Mouse (Mus musculus) common myeloid progenitor, adult 5-6 weeks (primary cell): ENCODE data around the gene Adcy1. TPM values are rescaled to one million over a fixed set of nuclear protein-coding genes. Genes with fewer than 3 reads are reported as not detected.

Source experiments
- ATAC-seq: replicated peaks from 2 replicates; pipeline ENCODE4 v1.8.0; 2016; ENCODE audit warnings: low read depth, mild to moderate bottlenecking, moderate TSS enrichment, inconsistent platforms; ENCODE audit not compliant: poor library complexity, severe bottlenecking
- total RNA-seq: library from RNA; stranded (forward); fragments of 200-1000, 187-1606 nt; gene quantifications from 2 replicates; pipeline ENCODE4 v1.2.3, GENCODE M21; 2017

Adcy1 gene
- total RNA-seq, 1 experiment from 2014 or later = not detected

- ATAC-seq = no peak
Measured at GRCm38 (mm10) chr11:7169645-7170044, 106.4 kb downstream of the Adcy1 start.

- ATAC-seq = no peak
Measured at GRCm38 (mm10) chr11:7173664-7174063, 110.4 kb downstream of the Adcy1 start.

- ATAC-seq = no peak
Measured at GRCm38 (mm10) chr11:7178724-7179123, 115.4 kb downstream of the Adcy1 start.

GRCm38 (mm10) chr11:7179276-7179675 lies 116.0 kb downstream of the Adcy1 start:
- no peak for ATAC-seq

- ATAC-seq = no peak
Measured at GRCm38 (mm10) chr11:7182409-7183042, 119.2 kb downstream of the Adcy1 start.

GRCm38 (mm10) chr11:7184420-7184819 lies 121.1 kb downstream of the Adcy1 start:
- no peak for ATAC-seq

GRCm38 (mm10) chr11:7187472-7187871 lies 124.2 kb downstream of the Adcy1 start:
- ATAC-seq = no peak

- no peak for ATAC-seq
Measured at GRCm38 (mm10) chr11:7188469-7188868, 125.2 kb downstream of the Adcy1 start, which contains the start of gene Gm11985. Gene Gm11985, minus strand, starts transcription at chr11:7188569.

- ATAC-seq = no peak
Measured at GRCm38 (mm10) chr11:7192710-7193109, 129.4 kb downstream of the Adcy1 start.

GRCm38 (mm10) chr11:7193134-7193533 lies 129.8 kb downstream of the Adcy1 start:
- no peak for ATAC-seq

GRCm38 (mm10) chr11:7194432-7195311 lies 131.4 kb downstream of the Adcy1 start:
- no peak for ATAC-seq

- ATAC-seq = no peak
Measured at GRCm38 (mm10) chr11:7195312-7195685, 132.0 kb downstream of the Adcy1 start.

- no peak for ATAC-seq
Measured at GRCm38 (mm10) chr11:7197491-7197941, 134.2 kb downstream of the Adcy1 start, which contains the start of gene Igfbp1. Gene Igfbp1, plus strand, starts transcription at chr11:7197782.

GRCm38 (mm10) chr11:7198006-7198405 lies 134.7 kb downstream of the Adcy1 start:
- ATAC-seq = no peak

- no peak for ATAC-seq
Measured at GRCm38 (mm10) chr11:7198481-7199256, 135.4 kb downstream of the Adcy1 start.

GRCm38 (mm10) chr11:7199736-7200392 lies 136.6 kb downstream of the Adcy1 start:
- peak; percentile 36; the same call in 1 of the 2 replicates for ATAC-seq

- no peak for ATAC-seq
Measured at GRCm38 (mm10) chr11:7200393-7200783, 137.1 kb downstream of the Adcy1 start.

- ATAC-seq = no peak
Measured at GRCm38 (mm10) chr11:7202206-7202605, 138.9 kb downstream of the Adcy1 start.

- ATAC-seq = no peak
Measured at GRCm38 (mm10) chr11:7203846-7204245, 140.6 kb downstream of the Adcy1 start.

- ATAC-seq = peak; percentile 66; the same call in 1 of the 2 replicates
Measured at GRCm38 (mm10) chr11:7210343-7210742, 147.1 kb downstream of the Adcy1 start.
